Mouse (Mus musculus) kidney, embryonic 15.5 days (tissue): ENCODE measurements around the gene Zfp831. TPM values are rescaled to one million over a fixed set of nuclear protein-coding genes. Genes with fewer than 3 reads are reported as not detected.

ENCODE experiments used
- ATAC-seq: fragments of 200-750 bp; cut with Nextera tagmentation; replicated peaks from 2 replicates; pipeline ENCODE4 v1.8.0; 2017; ENCODE audit warnings: moderate TSS enrichment; ENCODE audit not compliant: low FRiP score
- H3K27ac ChIP-seq: fragments of 300-500 bp; sonication (generic); 2 replicates; pipeline ENCODE4 v1.5.1; 2015; ENCODE audit warnings: mild to moderate bottlenecking, inconsistent platforms
- H3K27me3 ChIP-seq: fragments of 300-500 bp; sonication (generic); 2 replicates; pipeline ENCODE4 v1.6.1; 2015; ENCODE audit warnings: inconsistent platforms
- H3K36me3 ChIP-seq: fragments of 300-500 bp; sonication (generic); 2 replicates; pipeline ENCODE4 v1.6.1; 2015; ENCODE audit warnings: inconsistent platforms
- H3K4me1 ChIP-seq: fragments of 300-500 bp; sonication (generic); 2 replicates; pipeline ENCODE4 v1.6.1; 2015; ENCODE audit warnings: inconsistent platforms
- H3K4me2 ChIP-seq: fragments of 300-500 bp; sonication (generic); 2 replicates; pipeline ENCODE4 v1.6.1; 2015; ENCODE audit warnings: moderate library complexity, mild to moderate bottlenecking, inconsistent platforms
- H3K4me3 ChIP-seq: fragments of 300-500 bp; sonication (generic); replicated peaks from 2 replicates; pipeline ENCODE4 v1.5.1; 2015; ENCODE audit warnings: mild to moderate bottlenecking, inconsistent platforms
- H3K9ac ChIP-seq: fragments of 300-500 bp; sonication (generic); 2 replicates; pipeline ENCODE4 v1.6.1; 2015; ENCODE audit warnings: mild to moderate bottlenecking, inconsistent platforms
- H3K9me3 ChIP-seq: fragments of 300-500 bp; sonication (generic); replicated peaks from 2 replicates; pipeline ENCODE4 v1.6.1; 2016; ENCODE audit warnings: inconsistent platforms
- WGBS: fragments of 180-500 bp; shearing (Covaris S2); methylation state at CpG from one replicate; pipeline ENCODE4 v1.1.7; 2015; ENCODE audit warnings: mixed read lengths; 5-methylcytosine and 5-hydroxymethylcytosine counted together
- polyA plus RNA-seq: library from polyadenylated mRNA; unstranded; fragments of >200 nt; fragmentation: Nextera tagmentation; extraction: Ambion mirVana; gene quantifications from 2 replicates; pipeline ENCODE4 v1.2.1, GENCODE M21; 2015

The Zfp831 gene
- polyA plus RNA-seq, 1 experiment from 2014 or later = not detected

DNA sequence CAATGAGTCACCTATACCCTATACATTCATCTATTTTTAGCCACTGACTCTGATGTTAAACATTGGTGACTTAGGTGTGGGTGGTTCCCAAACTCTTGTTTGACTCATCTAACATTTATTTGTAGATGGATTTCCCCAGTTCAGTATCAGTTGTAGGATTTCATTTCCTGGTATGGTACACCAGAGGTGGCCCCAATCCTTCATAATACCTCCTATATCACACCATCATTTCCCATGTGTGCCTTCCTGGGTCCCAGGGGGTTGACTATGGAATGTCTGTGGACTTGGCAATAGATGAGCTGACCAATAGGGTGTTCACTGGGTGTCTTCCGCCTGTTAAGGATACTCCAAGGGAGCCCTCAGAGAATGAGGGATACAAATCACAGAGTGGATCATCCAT is 109.9 kb downstream of the Zfp831 start:
- no peak overlapping the region for H3K27ac ChIP-seq
- no peak overlapping the region for H3K4me2 ChIP-seq
- H3K27me3 ChIP-seq = no peaks in the 10 kb centered on the region
- no peak for ATAC-seq
- no peak overlapping the region for H3K4me3 ChIP-seq
- WGBS = 95% methylated on average over 1 of the region's 1 CpGs
- no peaks in the 10 kb centered on the region for H3K9me3 ChIP-seq
- H3K9ac ChIP-seq = no peak overlapping the region
- no peaks in the 10 kb centered on the region for H3K4me1 ChIP-seq
- no peaks in the 10 kb centered on the region for H3K36me3 ChIP-seq

DNA sequence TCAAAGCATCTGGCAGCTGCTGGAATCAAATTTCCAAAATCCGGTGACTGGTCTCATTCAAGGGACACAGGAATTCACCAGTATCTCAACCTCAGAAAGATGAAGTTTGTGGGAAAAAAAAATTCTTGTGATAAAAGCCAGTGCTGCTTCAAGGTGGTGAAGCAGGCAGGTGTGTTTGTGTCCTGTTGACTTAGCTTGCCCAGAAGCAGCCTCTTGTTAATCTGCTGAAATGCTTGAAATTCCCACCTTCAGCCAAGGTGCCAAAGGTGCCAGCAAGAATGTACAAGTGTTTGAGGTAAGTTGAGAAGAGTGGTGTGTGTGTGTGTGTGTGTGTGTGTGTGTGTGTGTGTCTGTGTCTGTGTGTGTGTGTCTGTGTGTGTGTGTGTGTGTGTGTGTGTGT is 110.9 kb downstream of the Zfp831 start:
- Histone ChIP-seq H3K27me3 (no peaks in the 10 kb centered on the region), H3K36me3 (no peaks in the 10 kb centered on the region), H3K27ac (no peak overlapping the region), H3K4me3 (no peak overlapping the region), H3K4me2 (no peak overlapping the region), H3K9me3 (no peaks in the 10 kb centered on the region), H3K4me1 (no peaks in the 10 kb centered on the region), H3K9ac (no peak overlapping the region)
- ATAC-seq = no peak
- WGBS = 44% methylated on average over 1 of the region's 1 CpGs

DNA sequence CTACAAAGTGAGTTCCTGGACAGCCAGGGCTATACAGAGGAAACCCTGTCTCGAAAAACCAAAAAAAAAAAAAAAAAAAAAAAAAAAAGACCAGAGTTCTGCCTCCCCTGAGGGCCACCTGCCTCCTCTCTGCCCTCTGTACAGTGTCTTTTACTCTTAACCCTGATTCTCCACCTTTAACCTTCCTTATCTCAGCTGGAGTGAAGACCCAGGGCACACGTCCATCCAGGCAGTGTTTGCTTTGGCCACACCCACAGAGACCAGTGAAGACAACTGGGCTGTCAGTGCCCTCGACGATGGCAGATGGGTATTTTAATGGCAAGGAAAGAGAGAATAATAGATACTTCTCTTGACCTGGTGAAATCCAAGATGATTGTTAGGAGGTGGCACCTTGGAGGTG is 115.9 kb downstream of the Zfp831 start:
- Histone ChIP-seq H3K27ac (no peak overlapping the region), H3K9ac (no peak overlapping the region), H3K27me3 (0 out of 2 replicates have a peak, but pooled peaks cover 6% of the 10 kb centered on the region), H3K4me3 (no peak overlapping the region), H3K4me1 (peaks cover 20% of the 10 kb centered on the region), H3K36me3 (no peaks in the 10 kb centered on the region), H3K9me3 (no peaks in the 10 kb centered on the region), H3K4me2 (no peak overlapping the region)
- no peak for ATAC-seq
- WGBS = 85% methylated on average over 4 of the region's 4 CpGs

Other genes with a start within 250 kb of the Zfp831 start
- 112 and 130 TPM in 2 replicates for gene Nelfcd, start 227.7 kb upstream of the Zfp831 start, polyA plus RNA-seq
- 133 and 136 TPM in 2 replicates for gene Ctsz, start 204.5 kb upstream of the Zfp831 start, polyA plus RNA-seq
- gene Tubb1, start 192.8 kb upstream of the Zfp831 start, polyA plus RNA-seq = 1.6 and 2.6 TPM in 2 replicates
- 849 and 854 TPM in 2 replicates for gene Atp5e, start 179.4 kb upstream of the Zfp831 start, polyA plus RNA-seq
- 109 and 110 TPM in 2 replicates for gene Prelid3b, start 170.5 kb upstream of the Zfp831 start, polyA plus RNA-seq
- 6.5 and 7.7 TPM in 2 replicates for gene Edn3, start 117.1 kb downstream of the Zfp831 start, polyA plus RNA-seq